Mouse (Mus musculus) lung, postnatal 36 days (tissue): ENCODE data around the gene Zfp78.
"Not testable (repeated sequence)": the region's sequence is repeated elsewhere in the genome, so short reads cannot be mapped to it uniquely, and the experiment has no call there.

Experiments used
- DNase-seq: peaks from one replicate; pipeline ENCODE4 v3.0.0; 2022; ENCODE audit warnings: mixed read lengths

The Zfp78 gene

GRCm38 (mm10) chr7:6363047-6363488 is at the start of gene Zfp78:
Gene Zfp78 (plus strand): TSS chr7:6363280.
- DNase-seq: peak; percentile 90

GRCm38 (mm10) chr7:6330458-6331232 is 32.4 kb upstream of the Zfp78 start:
- no peak for DNase-seq

GRCm38 (mm10) chr7:6331233-6331956 is 31.7 kb upstream of the Zfp78 start, which contains the start of gene Zfp583:
Gene Zfp583 (minus strand): TSS chr7:6331285.
- DNase-seq: peak; percentile 89

- DNase-seq: no peak
These were observed 23.2 kb upstream of the Zfp78 start for GRCm38 (mm10) chr7:6339865-6340264.

- peak; percentile 43 for DNase-seq
These were observed 19.5 kb upstream of the Zfp78 start, which contains the start of gene Gm3854 for GRCm38 (mm10) chr7:6343501-6344071. Gene Gm3854 (plus strand): TSS chr7:6343759.

GRCm38 (mm10) chr7:6344124-6344523 is 19.0 kb upstream of the Zfp78 start:
- DNase-seq: no peak

GRCm38 (mm10) chr7:6358121-6358520 is 5.0 kb upstream of the Zfp78 start:
- DNase-seq: no peak

- peak; percentile 63 for DNase-seq
These were observed 4.0 kb upstream of the Zfp78 start for GRCm38 (mm10) chr7:6358937-6359590.

- DNase-seq: no peak
These were observed 2.5 kb upstream of the Zfp78 start for GRCm38 (mm10) chr7:6360477-6361060.

- DNase-seq: no peak
These were observed 1.3 kb upstream of the Zfp78 start for GRCm38 (mm10) chr7:6361756-6362155.

- peak; percentile 100 for DNase-seq
These were observed 623 bp upstream of the Zfp78 start for GRCm38 (mm10) chr7:6362268-6363046.

GRCm38 (mm10) chr7:6364761-6365160 is 1.7 kb downstream of the Zfp78 start:
- no peak for DNase-seq

- no peak for DNase-seq
These were observed 4.1 kb downstream of the Zfp78 start for GRCm38 (mm10) chr7:6367185-6367584.

GRCm38 (mm10) chr7:6368146-6368545 is 5.1 kb downstream of the Zfp78 start:
- DNase-seq: not testable (repeated sequence)

GRCm38 (mm10) chr7:6369460-6369859 is 6.4 kb downstream of the Zfp78 start:
- no peak for DNase-seq

GRCm38 (mm10) chr7:6372993-6373392 is 9.9 kb downstream of the Zfp78 start:
- no peak for DNase-seq

- no peak for DNase-seq
These were observed 15.4 kb downstream of the Zfp78 start for GRCm38 (mm10) chr7:6378441-6378840.

GRCm38 (mm10) chr7:6381431-6381830 is 18.4 kb downstream of the Zfp78 start:
- no peak for DNase-seq

- peak; percentile 95 for DNase-seq
These were observed 20.0 kb downstream of the Zfp78 start, which contains the start of gene Zfp28 for GRCm38 (mm10) chr7:6383044-6383455. Gene Zfp28 (plus strand): TSS chr7:6383295.

GRCm38 (mm10) chr7:6384011-6384410 is 20.9 kb downstream of the Zfp78 start:
- no peak for DNase-seq

- DNase-seq: peak; percentile 53
These were observed 23.9 kb downstream of the Zfp78 start for GRCm38 (mm10) chr7:6386995-6387394.

- no peak for DNase-seq
These were observed 25.9 kb downstream of the Zfp78 start for GRCm38 (mm10) chr7:6388971-6389370.
